Mouse (Mus musculus): ENCODE measurements around the gene Panx1. TPM values are rescaled to one million over a fixed set of nuclear protein-coding genes. Genes with fewer than 3 reads are reported as not detected.

Panx1 gene
- polyA plus RNA-seq (2021; fragmentation: Nextera tagmentation), result 30.9 and 36.3 TPM in 2 replicates
- long read RNA-seq, experiment 1, full-length matches to known transcripts, result 29 of 32 reads
- long read RNA-seq, experiment 1, partial matches to known transcripts, result 3 of 32 reads
- long read RNA-seq, experiment 1, other reads (novel, unspliced or antisense), result 0 of 32 reads
- long read RNA-seq, experiment 2, full-length matches to known transcripts, result 120 of 126 reads
- long read RNA-seq, experiment 2, partial matches to known transcripts, result 4 of 126 reads
- long read RNA-seq, experiment 2, other reads (novel, unspliced or antisense), result 2 of 126 reads

GRCm38 (mm10) chr9:15045084-15045669 is at the start of gene Panx1:
TSS of gene Panx1 (minus strand) at chr9:15045478.

Other genes with a start within 250 kb of the Panx1 start
- gene Gpr83, start 185.3 kb downstream of the Panx1 start, polyA plus RNA-seq (2021; fragmentation: Nextera tagmentation), result 10.3 and 12.3 TPM in 2 replicates
- gene Izumo1r, start 141.5 kb downstream of the Panx1 start, polyA plus RNA-seq (2021; fragmentation: Nextera tagmentation), result not detected in 2 replicates
- gene Hephl1, start 66.6 kb upstream of the Panx1 start, polyA plus RNA-seq (2021; fragmentation: Nextera tagmentation), result not detected in 2 replicates
- 7.7 and 10.2 TPM in 2 replicates for gene Vstm5, start 193.6 kb upstream of the Panx1 start, polyA plus RNA-seq (2021; fragmentation: Nextera tagmentation)
- gene Med17, start 234.5 kb upstream of the Panx1 start, polyA plus RNA-seq (2021; fragmentation: Nextera tagmentation), result 19.4 and 19.8 TPM in 2 replicates

Measured in layer of hippocampus, adult 6 months (tissue).